Mouse (Mus musculus) MEL (cell line): ENCODE data around the gene Sptlc2. TPM values are rescaled to one million over a fixed set of nuclear protein-coding genes. Genes with fewer than 3 reads are reported as not detected.

Experiments used
- DNase-seq: peaks from one replicate; pipeline ENCODE4 v3.0.0; 2011; ENCODE audit warnings: low read depth, low spot score
- H3K27ac ChIP-seq: 2 replicates; pipeline ENCODE4 v1.5.1; 2012; ENCODE audit warnings: low read depth, mild to moderate bottlenecking, control low read depth, low read length, moderate library complexity; ENCODE audit not compliant: control insufficient read depth
- H3K27me3 ChIP-seq, 2 experiments: fragments of 150-350 bp in 1 of 2; sonication (generic) in 1 of 2; 2 replicates each; pipeline ENCODE4 v1.6.1; 2012; ENCODE audit warnings: low read length in 2 of 2, mild to moderate bottlenecking in 2 of 2, improper control_type of control experiment in 1 of 2, moderate library complexity in 1 of 2; ENCODE audit not compliant: insufficient read depth in 2 of 2, control insufficient read depth in 1 of 2
- H3K36me3 ChIP-seq, 2 experiments: 2 replicates each; pipeline ENCODE4 v1.6.1; 2012 to 2014; ENCODE audit warnings: low read length in 2 of 2, improper control_type of control experiment in 1 of 2, inconsistent platforms in 1 of 2, mild to moderate bottlenecking in 1 of 2; ENCODE audit not compliant: insufficient read depth in 2 of 2, control insufficient read depth in 1 of 2
- H3K4me1 ChIP-seq, 2 experiments: fragments of 150-350 bp in 1 of 2; sonication (generic) in 1 of 2; 2 replicates each; pipeline ENCODE4 v1.6.1; 2012; ENCODE audit warnings: low read length in 2 of 2, improper control_type of control experiment in 1 of 2, mild to moderate bottlenecking in 1 of 2; ENCODE audit not compliant: insufficient read depth in 2 of 2, control insufficient read depth in 1 of 2
- H3K4me3 ChIP-seq, 2 experiments: fragments of 150-350 bp in 1 of 2; sonication (generic) in 1 of 2; 2 replicates each; pipeline ENCODE4 v1.5.1; 2012; ENCODE audit warnings: low read depth in 2 of 2, low read length in 2 of 2, mild to moderate bottlenecking in 2 of 2, moderate library complexity in 2 of 2, control low read depth in 1 of 2, improper control_type of control experiment in 1 of 2; ENCODE audit not compliant: control insufficient read depth in 1 of 2, insufficient read depth in 1 of 2
- H3K79me2 ChIP-seq: 2 replicates; pipeline ENCODE4 v1.6.1; 2012; ENCODE audit warnings: mild to moderate bottlenecking, low read length, moderate library complexity; ENCODE audit not compliant: control insufficient read depth, poor library complexity, insufficient read depth
- H3K9ac ChIP-seq: 2 replicates; pipeline ENCODE4 v1.6.1; 2012; ENCODE audit warnings: low read depth, mild to moderate bottlenecking, control low read depth, low read length, moderate library complexity; ENCODE audit not compliant: control insufficient read depth, poor library complexity, severe bottlenecking
- H3K9me3 ChIP-seq: fragments of 150-350 bp; sonication (generic); replicated peaks from 2 replicates; pipeline ENCODE4 v1.6.1; 2012; ENCODE audit warnings: mild to moderate bottlenecking, low read length, improper control_type of control experiment, moderate library complexity; ENCODE audit not compliant: insufficient read depth
- BHLHE40 ChIP-seq: IDR thresholded peaks from 2 replicates; pipeline ENCODE4 v1.6.1; 2012; ENCODE audit warnings: low read depth, mild to moderate bottlenecking, inconsistent platforms, low read length, improper control_type of control experiment, borderline replicate concordance
- CHD2 ChIP-seq: IDR thresholded peaks from 2 replicates; pipeline ENCODE4 v1.6.1; 2011; ENCODE audit warnings: low read length, improper control_type of control experiment
- CTCF ChIP-seq, 3 experiments: IDR thresholded peaks in 2 of 3; conservative IDR thresholded peaks in 1 of 3; 2 replicates each; pipeline ENCODE4 v1.5.1; 2011 to 2012; ENCODE audit warnings: low read length in 3 of 3, low read depth in 2 of 3, mild to moderate bottlenecking in 2 of 3, improper control_type of control experiment in 1 of 3, inconsistent platforms in 1 of 3, mixed read lengths in 1 of 3, moderate library complexity in 1 of 3; ENCODE audit not compliant: control insufficient read depth in 1 of 3, insufficient read depth in 1 of 3, poor library complexity in 1 of 3, severe bottlenecking in 1 of 3
- ETS1 ChIP-seq: IDR thresholded peaks from 2 replicates; pipeline ENCODE4 v1.6.1; 2012; ENCODE audit warnings: low read depth, mild to moderate bottlenecking, inconsistent platforms, low read length, improper control_type of control experiment, moderate library complexity
- GATA1 ChIP-seq: IDR thresholded peaks from 2 replicates; pipeline ENCODE4 v1.6.1; 2011; ENCODE audit warnings: low read depth, low read length, improper control_type of control experiment
- HCFC1 ChIP-seq: IDR thresholded peaks from 2 replicates; pipeline ENCODE4 v1.6.1; 2012; ENCODE audit warnings: low read depth, mild to moderate bottlenecking, inconsistent platforms, low read length, improper control_type of control experiment, moderate library complexity
- NELFE ChIP-seq: IDR thresholded peaks from 2 replicates; pipeline ENCODE4 v1.6.1; 2011; ENCODE audit warnings: low read depth, low read length, improper control_type of control experiment
- NRF1 ChIP-seq: IDR thresholded peaks from 2 replicates; pipeline ENCODE4 v1.6.1; 2014; ENCODE audit warnings: low read depth, mild to moderate bottlenecking, inconsistent platforms, low read length, improper control_type of control experiment, moderate library complexity; ENCODE audit not compliant: poor library complexity, insufficient read depth, severe bottlenecking
- POLR2A ChIP-seq, 2 experiments: IDR thresholded peaks; 2 replicates each; pipeline ENCODE4 v1.6.1; 2011 to 2012; ENCODE audit warnings: low read length in 2 of 2, mild to moderate bottlenecking in 2 of 2, control low read depth in 1 of 2, improper control_type of control experiment in 1 of 2, low read depth in 1 of 2, moderate library complexity in 1 of 2; ENCODE audit not compliant: control insufficient read depth in 1 of 2, insufficient read depth in 1 of 2, poor library complexity in 1 of 2
- POLR2AphosphoS5 ChIP-seq: IDR thresholded peaks from 2 replicates; pipeline ENCODE4 v1.6.1; 2012; ENCODE audit warnings: low read depth, borderline replicate concordance, mild to moderate bottlenecking, inconsistent platforms, low read length, moderate library complexity, mixed read lengths
- RAD21 ChIP-seq: IDR thresholded peaks from 2 replicates; pipeline ENCODE4 v1.6.1; 2011; ENCODE audit warnings: mild to moderate bottlenecking, low read depth, low read length, improper control_type of control experiment
- RCOR1 ChIP-seq: IDR thresholded peaks from 2 replicates; pipeline ENCODE4 v1.6.1; 2012; ENCODE audit warnings: low read depth, mild to moderate bottlenecking, inconsistent platforms, low read length, improper control_type of control experiment
- SIN3A ChIP-seq: IDR thresholded peaks from 2 replicates; pipeline ENCODE4 v1.6.1; 2012; ENCODE audit warnings: low read length, improper control_type of control experiment, inconsistent platforms
- SMC3 ChIP-seq: IDR thresholded peaks from 2 replicates; pipeline ENCODE4 v1.6.1; 2011; ENCODE audit warnings: low read depth, low read length, improper control_type of control experiment
- TAL1 ChIP-seq: IDR thresholded peaks from 2 replicates; pipeline ENCODE4 v1.6.1; 2012; ENCODE audit warnings: mild to moderate bottlenecking, inconsistent platforms, low read length, moderate library complexity, mixed read lengths
- TBP ChIP-seq: IDR thresholded peaks from 2 replicates; pipeline ENCODE4 v1.8.0; 2011; ENCODE audit warnings: low read depth, low read length, improper control_type of control experiment
- TCF12 ChIP-seq: IDR thresholded peaks from 2 replicates; pipeline ENCODE4 v1.6.1; 2014; ENCODE audit warnings: low read depth, mild to moderate bottlenecking, inconsistent platforms, low read length, improper control_type of control experiment, moderate library complexity
- USF1 ChIP-seq: IDR thresholded peaks from 2 replicates; pipeline ENCODE4 v1.6.1; 2014; ENCODE audit warnings: low read depth, mild to moderate bottlenecking, inconsistent platforms, low read length, improper control_type of control experiment, moderate library complexity
- ZKSCAN1 ChIP-seq: IDR thresholded peaks from 2 replicates; pipeline ENCODE4 v1.6.1; 2012; ENCODE audit warnings: low read depth, mild to moderate bottlenecking, inconsistent platforms, low read length, improper control_type of control experiment, moderate library complexity
- ZNF384 ChIP-seq: IDR thresholded peaks from 2 replicates; pipeline ENCODE4 v1.6.1; 2012; ENCODE audit warnings: low read depth, mild to moderate bottlenecking, inconsistent platforms, low read length, improper control_type of control experiment
- polyA plus RNA-seq, 2 experiments: library from polyadenylated mRNA; stranded (reverse) in 1 of 2; unstranded in 1 of 2; fragments of >175 nt in 1 of 2; fragments of >200 nt in 1 of 2; gene quantifications; 2 replicates each; pipeline versions ENCODE4 v1.2.1 to v1.2.4; 2012; ENCODE audit warnings: low replicate concordance in 2 of 2, low read depth in 1 of 2; ENCODE audit not compliant: insufficient read length in 2 of 2, insufficient read depth in 1 of 2, missing spikeins in 1 of 2
- total RNA-seq: library from RNA; depleted of rRNA; stranded (reverse); fragments of 300-350 nt; gene quantifications from 2 replicates; pipeline ENCODE4 v1.2.3, GENCODE M21; 2012

Gene Sptlc2
- total and polyA plus RNA-seq, 3 experiments: 61.6 to 75.9 TPM; not detected in 1

DNA sequence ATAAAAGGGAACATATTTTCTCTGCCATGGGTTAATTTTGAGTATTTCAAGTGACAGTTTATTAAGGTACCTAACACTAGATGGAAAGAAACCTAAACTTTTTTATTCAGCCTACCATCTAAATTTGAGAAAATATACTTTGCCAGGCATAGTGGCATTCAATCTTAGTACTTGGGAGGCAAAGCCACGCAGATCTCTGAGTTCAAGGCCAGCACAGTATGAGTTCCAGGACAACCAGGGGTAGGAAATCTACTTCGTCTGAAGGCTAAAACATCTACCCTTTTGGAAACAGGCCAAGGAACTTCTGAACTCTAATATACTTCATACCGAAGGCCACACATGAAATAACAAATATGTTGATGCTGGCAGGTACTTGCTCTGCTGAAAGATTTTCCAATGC lies 26.0 kb downstream of the Sptlc2 start:
- no peaks in the 10 kb centered on the region for H3K9me3 ChIP-seq
- DNase-seq: no peak
- no peaks in the 10 kb centered on the region; the same call in 1 of the 2 replicates for H3K79me2 ChIP-seq
- no peak overlapping the region for H3K4me3 ChIP-seq
- no peaks in the 10 kb centered on the region for H3K4me1 ChIP-seq
- no peaks in the 10 kb centered on the region for H3K27me3 ChIP-seq
- no peak overlapping the region for H3K27ac ChIP-seq
- H3K9ac ChIP-seq: no peak overlapping the region
- TF ChIP-seq POLR2A (IDR thresholded peaks at IDR 0.05; ENCODE audit: control insufficient read depth in 1 of 2, insufficient read depth in 1 of 2, low read depth in 1 of 2, low read length in 2 of 2, poor library complexity in 1 of 2): no peak
- TF ChIP-seq ZNF384: no peak
- no peak for TF ChIP-seq GATA1
- TF ChIP-seq POLR2AphosphoS5: no peak
- peaks cover 0 to 9% of the 10 kb centered on the region in 2 experiments; a peak in 2 of 4 replicates for H3K36me3 ChIP-seq

DNA sequence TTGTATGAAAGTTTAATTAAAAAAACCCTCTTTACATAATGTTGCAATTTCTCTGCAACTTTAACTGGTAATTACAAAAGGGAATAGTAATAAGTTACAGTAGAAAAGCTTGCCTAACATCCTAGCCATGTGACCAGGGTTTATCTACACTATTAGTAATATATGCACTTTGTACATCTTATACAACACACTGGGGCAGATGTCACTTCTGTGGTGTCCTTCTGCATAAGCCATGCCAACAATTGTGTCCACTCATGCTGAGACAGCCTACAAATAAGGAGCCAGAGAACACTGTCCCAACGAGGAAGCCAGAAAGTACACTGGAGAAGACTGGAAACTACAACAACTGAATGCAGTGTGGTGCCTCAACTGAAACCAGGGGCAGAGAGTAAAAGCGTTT lies 40.1 kb downstream of the Sptlc2 start:
- Histone ChIP-seq H3K79me2 (no peaks in the 10 kb centered on the region), H3K27ac (no peak overlapping the region), H3K36me3 (peaks cover 0 to 16% of the 10 kb centered on the region in 2 experiments; a peak in 3 of 4 replicates), H3K4me3 (no peak overlapping the region), H3K27me3 (no peaks in the 10 kb centered on the region), H3K4me1 (no peaks in the 10 kb centered on the region), H3K9me3 (no peaks in the 10 kb centered on the region), H3K9ac (no peak overlapping the region)
- DNase-seq: no peak
- no peak for TF ChIP-seq NELFE
- peak; percentile 27; the same call in 1 of the 2 replicates for TF ChIP-seq USF1

DNA sequence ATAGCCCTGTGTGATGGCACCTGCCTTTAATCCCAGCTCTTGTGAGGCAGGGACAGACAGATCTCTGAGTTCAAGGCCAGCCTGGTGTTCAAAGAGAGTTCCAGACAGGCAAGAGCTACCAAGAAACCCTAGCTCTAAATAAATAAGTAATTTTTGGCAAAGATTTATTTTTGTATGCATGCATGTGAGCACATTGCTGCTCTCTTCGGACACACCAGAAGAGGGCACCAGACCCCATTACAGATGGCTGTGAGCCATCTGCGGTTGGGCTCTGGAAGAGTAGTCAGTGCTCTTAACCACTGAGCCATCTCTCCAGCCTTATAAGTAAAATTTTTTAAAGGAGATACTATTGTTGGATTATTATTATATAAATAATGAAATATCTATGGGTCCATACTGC lies 40.6 kb downstream of the Sptlc2 start:
- Histone ChIP-seq H3K4me3 (no peak overlapping the region), H3K27me3 (no peaks in the 10 kb centered on the region), H3K9me3 (no peaks in the 10 kb centered on the region), H3K36me3 (peaks cover 0 to 17% of the 10 kb centered on the region in 2 experiments; a peak in 3 of 4 replicates), H3K27ac (no peak overlapping the region), H3K4me1 (no peaks in the 10 kb centered on the region), H3K9ac (no peak overlapping the region), H3K79me2 (no peaks in the 10 kb centered on the region)
- TF ChIP-seq SMC3: peak; percentile 9; the same call in 1 of the 2 replicates
- TF ChIP-seq ETS1: no peak
- TF ChIP-seq CTCF (IDR thresholded peaks at IDR 0.05 in 2 of 3, conservative IDR thresholded peaks at IDR 0.05 in 1 of 3; ENCODE audit: control insufficient read depth in 1 of 3, insufficient read depth in 1 of 3, low read depth in 2 of 3, low read length in 3 of 3, poor library complexity in 1 of 3, severe bottlenecking in 1 of 3): peak in 2 of 3 experiments; percentile 35 to 40; a peak in 4 of 6 replicates
- TF ChIP-seq RCOR1: no peak
- no peak for TF ChIP-seq TAL1
- no peak for TF ChIP-seq HCFC1
- no peak for TF ChIP-seq TCF12
- no peak for TF ChIP-seq TBP
- no peak for TF ChIP-seq BHLHE40
- no peak for TF ChIP-seq SIN3A
- TF ChIP-seq ZKSCAN1: no peak
- TF ChIP-seq CHD2: no peak
- TF ChIP-seq RAD21: peak; percentile 21
- TF ChIP-seq NRF1: no peak
- DNase-seq: no peak
